Mouse (Mus musculus) cerebellum, adult 18-20 months (tissue): ENCODE measurements around the gene Cts8.

ENCODE experiments used
- DNase-seq, 2 experiments: peaks; one replicate each; pipeline ENCODE4 v3.0.0; 2021

Cts8 gene

GRCm38 (mm10) chr13:61255258-61255657, at the start of gene Cts8:
Cts8 (minus strand) TSS chr13:61255358.
- no peak for DNase-seq

GRCm38 (mm10) chr13:61288739-61289138, 33.6 kb upstream of the Cts8 start, which contains the start of gene Gm49398:
Gm49398 (minus strand) TSS chr13:61288839.
- no peak for DNase-seq

DNA sequence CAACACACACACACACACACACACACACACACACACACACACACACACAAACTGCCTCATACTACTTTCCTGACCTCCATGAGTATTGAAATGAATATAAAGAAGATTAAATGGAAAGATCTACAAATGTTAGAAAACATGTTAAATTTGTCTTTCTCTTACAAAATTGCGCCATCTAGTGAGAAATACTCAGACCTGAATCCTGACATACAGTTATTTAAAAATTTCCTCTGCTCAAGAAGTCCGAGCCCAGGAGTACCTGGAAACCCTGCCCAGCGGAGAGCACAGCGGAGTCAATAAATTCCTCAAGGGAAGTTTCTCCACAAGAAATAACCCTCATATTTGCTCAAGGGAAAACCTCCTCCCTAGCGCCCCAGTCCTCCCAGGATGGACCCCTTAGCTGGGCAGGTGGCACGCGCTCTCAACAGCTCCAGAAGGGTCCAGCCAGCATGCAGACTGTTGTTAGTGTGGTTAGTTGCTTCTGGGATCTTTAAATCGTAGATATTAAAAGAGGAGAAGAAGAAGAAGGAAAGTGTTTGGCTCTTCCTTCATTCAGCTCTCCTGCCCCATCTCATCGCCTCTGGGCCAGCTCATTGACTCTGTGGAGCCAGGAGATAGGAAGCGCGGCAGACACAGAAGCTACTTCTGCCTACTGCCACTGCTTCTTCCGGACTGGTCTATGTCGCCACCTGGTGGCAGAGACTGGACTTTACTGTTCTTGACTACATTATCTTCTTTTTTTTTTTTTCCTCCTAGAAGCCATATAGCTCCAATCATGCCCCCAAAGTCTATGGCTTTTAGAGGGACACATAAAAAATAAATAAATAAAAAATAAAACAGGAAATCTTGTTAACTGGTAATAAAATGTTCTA, 13.8 kb downstream of the Cts8 start:
- DNase-seq = peak; percentile 5 to 6

- no peak for DNase-seq
Observed at GRCm38 (mm10) chr13:61203310-61203709, 51.8 kb downstream of the Cts8 start, which contains the start of gene Cts6. Cts6 (minus strand) TSS chr13:61203410.
